Mouse (Mus musculus) thymus, postnatal 4 days (tissue): ENCODE data around the gene Nek6.

Experiments used
- DNase-seq: peaks from one replicate; pipeline ENCODE4 v3.0.0; 2021

Nek6 gene

GRCm38 (mm10) chr2:38628801-38629200 is 117.4 kb downstream of the Nek6 start:
- no peak for DNase-seq

GRCm38 (mm10) chr2:38629451-38629850 is 118.0 kb downstream of the Nek6 start:
- no peak for DNase-seq

GRCm38 (mm10) chr2:38630574-38630973 is 119.1 kb downstream of the Nek6 start:
- no peak for DNase-seq

- DNase-seq, result no peak
Measured at GRCm38 (mm10) chr2:38637716-38638267, 126.3 kb downstream of the Nek6 start.

GRCm38 (mm10) chr2:38641761-38642160 is 130.3 kb downstream of the Nek6 start:
- no peak for DNase-seq

- DNase-seq, result peak; percentile 94
Measured at GRCm38 (mm10) chr2:38643625-38644427, 132.4 kb downstream of the Nek6 start, which contains the start of gene Psmb7. TSS of gene Psmb7 (minus strand) at chr2:38644087.
